Mouse (Mus musculus) left cerebral cortex, adult 2 months (tissue): Measurements from ENCODE around the gene Xrcc3. TPM values are rescaled to one million over a fixed set of nuclear protein-coding genes. Genes with fewer than 3 reads are reported as not detected.

Experiments used
- DNase-seq, 2 experiments: peaks; one replicate each; pipeline ENCODE4 v3.0.0; 2021 to 2022; ENCODE audit warnings: low spot score in 2 of 2, mixed read lengths in 1 of 2; ENCODE audit errors: extremely low spot score in 1 of 2
- H3K27ac ChIP-seq: fragments of 200-600 bp; 2 replicates; pipeline ENCODE4 v1.8.1; 2022
- H3K4me3 ChIP-seq: fragments of 200-600 bp; 2 replicates; pipeline ENCODE4 v1.8.1; 2022
- CTCF ChIP-seq: fragments of 200-600 bp; IDR thresholded peaks from 2 replicates; pipeline ENCODE4 v1.8.1; 2022; ENCODE audit warnings: antibody characterized with exemption, mild to moderate bottlenecking, moderate library complexity
- intact Hi-C: fragments of 180-260 bp; cut with DNase I; formaldehyde crosslinking; loops from one replicate; pipeline ENCODE4 v1.15.1; 2025
- long read RNA-seq, 2 experiments: library from polyadenylated mRNA; stranded (forward); transcript quantifications; one replicate each; pipeline ENCODE4 v2.0.0; 2021; ENCODE audit warnings: borderline mapping rate in 2 of 2
- total RNA-seq, 2 experiments: library from RNA; stranded (reverse); gene quantifications; 2 replicates each; pipeline ENCODE4 v1.2.3; 2021

The Xrcc3 gene
- total RNA-seq = 1 to 10 TPM; 3.1 to 3.4 TPM
- long read RNA-seq, experiment 1, partial matches to known transcripts = 7 of 8 reads
- long read RNA-seq, experiment 1, other reads (novel, unspliced or antisense) = 1 of 8 reads
- long read RNA-seq, experiment 2, partial matches to known transcripts = 6 of 6 reads
- long read RNA-seq, experiment 2, other reads (novel, unspliced or antisense) = 0 of 6 reads

DNA sequence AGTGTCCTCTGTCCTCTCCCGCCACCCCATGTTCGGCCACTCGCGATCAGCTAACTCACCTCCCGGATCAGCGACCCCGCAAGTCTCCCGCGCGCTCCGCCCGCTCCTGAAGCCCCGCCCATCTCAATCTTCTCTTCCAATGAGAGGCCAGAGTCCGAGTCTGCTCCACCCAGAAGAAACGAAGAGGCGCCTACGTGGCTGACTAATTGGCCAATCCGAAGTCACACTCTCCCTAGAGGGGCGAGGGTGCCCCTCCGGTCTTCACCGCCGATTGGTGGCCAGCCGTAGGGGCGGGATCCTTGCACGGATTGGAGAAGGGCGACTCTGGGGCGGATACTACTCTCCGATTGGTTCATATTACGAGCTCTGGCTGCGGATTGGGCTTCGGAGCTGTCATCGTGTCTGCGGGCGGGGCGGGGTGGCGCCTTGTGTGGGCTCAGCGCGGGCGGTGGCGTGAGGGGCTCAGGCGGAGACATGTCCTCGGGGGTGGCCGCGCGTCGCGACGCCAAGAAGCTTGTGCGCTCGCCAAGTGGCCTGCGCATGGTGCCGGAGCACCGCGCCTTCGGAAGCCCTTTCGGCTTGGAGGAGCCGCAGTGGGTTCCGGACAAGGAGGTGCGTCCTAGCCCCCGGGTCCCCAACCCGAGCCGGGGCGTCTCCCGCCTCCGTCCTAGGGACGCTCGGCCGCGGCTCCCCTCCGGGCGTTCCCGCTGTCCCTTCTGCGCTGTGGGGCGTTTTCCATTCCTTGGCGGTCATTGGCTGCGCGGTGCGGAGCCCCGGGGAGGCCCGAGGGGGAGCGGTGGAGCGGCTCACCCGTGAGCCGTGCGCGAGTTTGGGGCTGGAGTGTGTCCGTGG is at the start of gene Xrcc3, which contains the start of gene Zfyve21:
TSS of gene Xrcc3 (minus strand) at position 108 of the 852 bp plus-strand sequence.
TSS of gene Zfyve21 (plus strand) at position 405 of the 852 bp plus-strand sequence.
- H3K4me3 ChIP-seq = peak within 1 kb of the TSS; percentile 99
- intact Hi-C loops = loop anchor here (5.0 kb wide), 1 partner anchor 147 kb away; no protein-coding TSS in a partner anchor

GRCm38 (mm10) chr12:111855448-111855847 is 41.8 kb upstream of the Xrcc3 start:
- no peak for TF ChIP-seq CTCF
- no peak for DNase-seq
- Histone ChIP-seq H3K27ac (no peak overlapping the region), H3K4me3 (no peak overlapping the region)
- intact Hi-C loops = no loop called here

More for the DNA sequence above, at the start of gene Xrcc3, which contains the start of gene Zfyve21:
- no peak for TF ChIP-seq CTCF
- DNase-seq = peak; percentile 94 to 98
- H3K27ac ChIP-seq = peak within 1 kb of the TSS; percentile 92

DNA sequence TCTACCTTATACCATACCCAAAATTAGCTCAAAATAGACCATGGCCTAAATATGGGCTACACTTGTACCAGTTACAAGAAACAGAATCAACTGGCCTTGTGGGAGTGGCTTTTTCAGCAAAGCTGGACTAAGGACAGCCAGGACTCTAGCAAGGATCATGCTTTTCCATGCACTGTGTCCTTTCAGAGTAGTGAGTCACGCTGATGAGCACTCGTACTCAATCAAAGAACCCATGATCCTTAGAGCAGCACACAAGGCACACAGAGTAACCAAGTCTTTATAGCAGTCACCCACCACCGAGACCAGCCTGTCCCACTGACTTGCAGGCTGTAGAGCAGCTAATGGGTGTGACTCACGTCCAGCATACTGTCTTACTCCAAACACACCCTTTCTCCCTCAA is 39.9 kb upstream of the Xrcc3 start:
- TF ChIP-seq CTCF = no peak
- Histone ChIP-seq H3K4me3 (no peak overlapping the region), H3K27ac (no peak overlapping the region)
- DNase-seq = no peak
- intact Hi-C loops = no loop called here

GRCm38 (mm10) chr12:111853011-111853436 is 39.4 kb upstream of the Xrcc3 start:
- TF ChIP-seq CTCF = no peak
- Histone ChIP-seq H3K4me3 (no peak overlapping the region), H3K27ac (no peak overlapping the region)
- intact Hi-C loops = no loop called here
- no peak for DNase-seq

DNA sequence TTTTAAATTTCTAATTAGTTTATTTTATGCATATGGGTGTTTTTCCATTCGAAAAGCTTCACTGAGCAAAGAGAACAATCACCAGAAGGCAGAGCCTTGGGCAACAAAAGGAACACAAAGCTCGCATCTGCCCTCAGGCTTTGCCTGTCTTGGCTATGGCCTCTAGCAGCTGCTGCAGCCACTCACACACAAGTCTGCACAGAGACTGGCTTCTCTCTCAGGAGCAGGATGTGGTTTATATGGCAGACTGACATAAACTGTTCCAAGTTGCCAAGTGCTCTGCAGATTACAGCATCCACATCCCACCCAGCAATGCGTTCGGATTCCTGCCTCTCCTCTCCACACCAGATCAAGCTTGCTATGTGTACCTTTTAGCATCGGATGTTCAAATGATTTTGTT is 38.1 kb upstream of the Xrcc3 start:
- no peak for DNase-seq
- no peak for TF ChIP-seq CTCF
- intact Hi-C loops = no loop called here
- Histone ChIP-seq H3K27ac (no peak overlapping the region), H3K4me3 (no peak overlapping the region)

DNA sequence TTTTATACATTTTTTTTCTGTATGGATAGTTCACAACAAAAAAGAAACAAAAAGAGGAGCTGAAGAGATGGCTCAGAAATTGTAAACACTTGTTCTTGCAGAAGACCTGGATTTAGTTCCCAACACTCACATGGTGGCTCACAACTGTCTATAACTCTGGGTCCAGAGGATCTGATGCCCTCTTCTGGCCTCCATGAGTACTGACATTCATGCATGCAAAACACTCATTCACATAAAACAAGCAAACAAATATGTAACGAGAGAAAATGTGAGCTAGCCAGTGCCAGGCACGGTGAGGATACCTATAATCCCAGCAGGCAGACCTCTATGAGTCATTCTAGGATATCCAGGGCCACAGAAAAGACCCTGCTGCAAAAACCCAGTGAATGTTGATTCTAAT is 37.6 kb upstream of the Xrcc3 start:
- H3K4me3 ChIP-seq = no peak overlapping the region
- peak; percentile 38 for TF ChIP-seq CTCF
- H3K27ac ChIP-seq = no peak overlapping the region
- intact Hi-C loops = no loop called here
- no peak for DNase-seq

GRCm38 (mm10) chr12:111848300-111848798 is 34.7 kb upstream of the Xrcc3 start:
- no peak overlapping the region for H3K4me3 ChIP-seq
- intact Hi-C loops = no loop called here
- no peak for DNase-seq
- TF ChIP-seq CTCF = no peak
- no peak overlapping the region; the same call in 1 of the 2 replicates for H3K27ac ChIP-seq

DNA sequence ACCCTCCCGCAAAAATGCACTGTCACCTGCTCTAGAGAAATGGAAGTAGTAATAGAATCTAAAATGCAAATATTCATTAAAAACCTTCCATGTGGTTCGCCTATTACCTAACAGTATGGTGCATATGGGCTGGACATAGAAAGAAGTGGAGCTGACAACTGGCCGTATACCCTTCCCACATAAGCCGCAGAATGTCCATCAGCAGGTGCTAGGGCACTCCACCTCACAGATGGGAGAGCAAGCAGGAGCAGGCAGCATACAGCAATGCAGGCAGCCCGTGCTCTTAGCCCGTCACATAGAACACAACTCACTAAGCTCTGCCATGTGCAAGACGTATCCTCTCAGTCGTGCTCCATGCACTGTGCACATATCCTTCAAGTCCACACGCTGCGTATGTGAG is 33.1 kb upstream of the Xrcc3 start:
- DNase-seq = no peak
- Histone ChIP-seq H3K27ac (no peak overlapping the region), H3K4me3 (no peak overlapping the region)
- intact Hi-C loops = no loop called here
- no peak for TF ChIP-seq CTCF

DNA sequence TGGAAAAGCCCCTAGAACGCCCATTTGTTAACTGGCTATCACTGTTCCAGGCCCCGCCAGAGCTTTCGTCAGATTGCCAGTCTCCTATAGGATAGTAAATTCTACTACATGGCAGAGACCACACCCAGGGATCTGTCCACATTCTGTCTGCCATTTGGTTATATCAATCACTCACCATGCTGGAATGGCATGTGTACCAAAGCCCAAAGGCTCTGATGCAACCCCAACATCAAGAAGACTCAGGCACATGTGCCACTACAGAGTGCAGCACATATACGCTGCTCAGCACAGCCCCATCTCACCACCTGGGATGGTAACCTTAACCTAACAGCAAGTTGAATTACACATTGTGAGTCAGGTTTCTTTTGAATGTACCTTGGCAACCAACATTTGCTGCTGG is 32.3 kb upstream of the Xrcc3 start:
- Histone ChIP-seq H3K4me3 (no peak overlapping the region), H3K27ac (no peak overlapping the region)
- no peak for TF ChIP-seq CTCF
- intact Hi-C loops = no loop called here
- DNase-seq = no peak

- no peak for DNase-seq
- TF ChIP-seq CTCF = no peak
- intact Hi-C loops = no loop called here
- no peak overlapping the region for H3K27ac ChIP-seq
- no peak overlapping the region for H3K4me3 ChIP-seq
Measured at GRCm38 (mm10) chr12:111843470-111843869, 29.8 kb upstream of the Xrcc3 start.

DNA sequence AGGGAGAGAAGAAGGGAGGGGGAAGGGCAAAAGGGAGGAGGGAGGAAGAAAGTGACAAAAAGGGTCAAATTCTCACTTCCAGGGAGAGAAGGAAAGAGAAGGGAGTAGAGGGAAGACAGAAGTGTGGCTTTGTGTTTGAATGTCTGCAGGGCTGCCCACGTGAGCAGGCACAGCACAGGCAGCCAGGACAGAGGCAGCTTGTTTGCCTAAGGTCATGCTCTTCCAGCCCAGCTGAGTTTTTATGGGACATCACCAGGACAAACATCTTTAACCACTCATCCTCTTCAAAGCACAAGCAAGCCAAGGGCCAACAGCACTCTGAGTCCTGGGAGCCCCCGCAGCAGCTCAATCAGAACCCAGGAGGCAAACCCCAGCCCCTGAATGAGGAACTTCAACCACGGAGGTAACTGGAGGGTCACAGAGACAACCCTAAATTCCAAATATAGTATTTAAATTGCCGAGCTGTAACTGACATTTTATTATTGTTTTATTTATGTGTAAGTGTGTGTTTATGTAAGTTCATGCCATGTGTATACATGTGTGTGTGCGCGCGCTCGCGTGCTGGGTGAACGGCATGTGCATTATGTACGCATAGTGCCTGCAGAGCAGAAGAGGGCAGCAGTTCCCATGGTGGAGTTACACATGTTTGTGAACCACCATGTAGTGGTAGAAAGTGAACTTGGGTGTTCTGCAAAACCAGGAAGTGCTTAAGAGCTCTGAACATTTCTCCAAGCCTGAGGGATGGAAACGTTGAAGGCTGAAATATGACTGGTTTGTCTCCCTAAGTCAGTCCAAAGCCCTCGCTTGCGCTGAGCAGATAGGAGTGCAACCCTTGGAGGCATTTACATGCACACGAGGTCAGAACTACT is 29.1 kb upstream of the Xrcc3 start:
- H3K27ac ChIP-seq = no peak overlapping the region

More for the DNA sequence above, 29.1 kb upstream of the Xrcc3 start:
- intact Hi-C loops = no loop called here
- H3K4me3 ChIP-seq = no peak overlapping the region
- TF ChIP-seq CTCF = no peak
- DNase-seq = no peak
